Mouse (Mus musculus) brain, embryonic 14.5 days (tissue): ENCODE data around the gene Il4ra.

ENCODE experiments used
- CTCF ChIP-seq: fragments of 200-500 bp; IDR thresholded peaks from 2 replicates; pipeline ENCODE4 v1.5.1; 2012; ENCODE audit warnings: inconsistent platforms, mild to moderate bottlenecking, moderate library complexity, borderline replicate concordance; ENCODE audit not compliant: insufficient read depth, insufficient read length; ENCODE audit errors: extremely low read depth
- POLR2A ChIP-seq: fragments of 200-500 bp; IDR thresholded peaks from 2 replicates; pipeline ENCODE4 v1.6.1; 2012; ENCODE audit warnings: mild to moderate bottlenecking, inconsistent platforms, borderline replicate concordance; ENCODE audit not compliant: poor library complexity, insufficient read depth, insufficient read length, severe bottlenecking; ENCODE audit errors: extremely low read depth

DNA sequence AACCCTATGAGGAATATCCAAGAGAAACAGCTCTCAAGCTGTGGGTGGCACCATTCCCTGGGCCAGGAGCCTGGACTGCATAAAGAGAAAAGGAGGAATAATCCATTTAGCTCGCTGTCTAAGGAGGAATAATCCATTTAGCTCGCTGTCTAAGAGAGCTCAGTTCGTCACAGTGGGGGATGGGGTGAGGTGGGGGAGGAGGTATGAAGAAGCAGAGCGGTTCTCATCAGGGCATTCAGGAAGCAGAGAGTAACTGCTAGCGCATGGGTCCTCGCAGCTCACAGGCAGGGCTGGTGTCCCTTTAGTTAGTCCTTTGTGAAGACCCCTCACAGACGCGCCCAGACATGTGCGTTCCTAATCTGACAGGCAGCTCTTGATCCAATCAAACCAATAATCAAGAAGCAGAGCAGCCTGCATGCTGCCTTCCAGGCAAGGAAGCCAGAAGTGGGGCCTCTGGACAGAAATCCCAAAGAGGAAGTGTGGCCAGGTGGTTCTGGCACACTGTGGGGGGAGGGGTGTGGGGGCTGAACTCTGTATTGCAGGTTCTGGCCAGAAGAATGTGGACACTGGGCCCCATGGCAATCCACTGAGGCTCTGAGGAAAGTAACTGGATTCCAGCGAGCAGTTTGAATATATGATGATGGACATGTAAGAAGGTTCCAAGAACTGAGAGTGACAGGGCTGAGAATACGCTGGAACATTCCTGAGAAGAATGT, 9.4 kb upstream of the Il4ra start:
- TF ChIP-seq POLR2A (no peak), CTCF (no peak)
